Mouse (Mus musculus) kidney, embryonic 14.5 days (tissue): ENCODE results near the gene Gpr158. TPM values are rescaled to one million over a fixed set of nuclear protein-coding genes. Genes with fewer than 3 reads are reported as not detected.
"Not testable (repeated sequence)": the region's sequence is repeated elsewhere in the genome, so short reads cannot be mapped to it uniquely, and the experiment has no call there.

Experiments
- ATAC-seq: fragments of 200-750 bp; cut with Nextera tagmentation; 2 replicates; pipeline ENCODE4 v1.8.0; 2017; ENCODE audit warnings: moderate number of reproducible peaks, mild to moderate bottlenecking, moderate TSS enrichment, moderate library complexity; ENCODE audit not compliant: low FRiP score, low TSS enrichment
- H3K27ac ChIP-seq: fragments of 300-500 bp; sonication (generic); 2 replicates; pipeline ENCODE4 v1.5.1; 2014; ENCODE audit warnings: low read depth, mild to moderate bottlenecking, low read length, moderate library complexity, mixed read lengths
- H3K27me3 ChIP-seq: fragments of 300-500 bp; sonication (generic); 2 replicates; pipeline ENCODE4 v1.6.1; 2014; ENCODE audit warnings: mild to moderate bottlenecking, low read length; ENCODE audit not compliant: control insufficient read depth, insufficient read depth
- H3K36me3 ChIP-seq: fragments of 300-500 bp; sonication (generic); 2 replicates; pipeline ENCODE4 v1.6.1; 2014; ENCODE audit warnings: low read length, mixed read lengths; ENCODE audit not compliant: control insufficient read depth, insufficient read depth
- H3K4me1 ChIP-seq: fragments of 300-500 bp; sonication (generic); 2 replicates; pipeline ENCODE4 v1.6.1; 2014; ENCODE audit warnings: low read length, mixed read lengths; ENCODE audit not compliant: control insufficient read depth, insufficient read depth
- H3K4me2 ChIP-seq: fragments of 300-500 bp; sonication (generic); replicated peaks from 2 replicates; pipeline ENCODE4 v1.6.1; 2014; ENCODE audit warnings: low read depth, mild to moderate bottlenecking, low read length
- H3K4me3 ChIP-seq: fragments of 300-500 bp; sonication (generic); 2 replicates; pipeline ENCODE4 v1.5.1; 2014; ENCODE audit warnings: mild to moderate bottlenecking, low read length
- H3K9ac ChIP-seq: fragments of 300-500 bp; sonication (generic); 2 replicates; pipeline ENCODE4 v1.6.1; 2014; ENCODE audit warnings: low read depth, mild to moderate bottlenecking, low read length, moderate library complexity
- H3K9me3 ChIP-seq: fragments of 300-500 bp; sonication (generic); 2 replicates; pipeline ENCODE4 v1.6.1; 2016; ENCODE audit warnings: low read length; ENCODE audit not compliant: control insufficient read depth
- WGBS: fragments of 180-500 bp; shearing (Covaris S2); extraction: QIAGEN DNeasy Blood & Tissue Kit; methylation state at CpG from one replicate; pipeline ENCODE4 v1.1.7; 2014; 5-methylcytosine and 5-hydroxymethylcytosine counted together
- polyA plus RNA-seq: library from polyadenylated mRNA; unstranded; fragments of >200 nt; fragmentation: Nextera tagmentation; extraction: Ambion mirVana; gene quantifications from 2 replicates; pipeline ENCODE4 v1.2.1, GENCODE M21; 2014

Gene Gpr158
- polyA plus RNA-seq, 1 experiment from 2014 or later: not detected

- WGBS: 82% methylated on average over 3 of the region's 3 CpGs
Measured at GRCm38 (mm10) chr2:21405617-21406016, 38.3 kb downstream of the Gpr158 start.

DNA sequence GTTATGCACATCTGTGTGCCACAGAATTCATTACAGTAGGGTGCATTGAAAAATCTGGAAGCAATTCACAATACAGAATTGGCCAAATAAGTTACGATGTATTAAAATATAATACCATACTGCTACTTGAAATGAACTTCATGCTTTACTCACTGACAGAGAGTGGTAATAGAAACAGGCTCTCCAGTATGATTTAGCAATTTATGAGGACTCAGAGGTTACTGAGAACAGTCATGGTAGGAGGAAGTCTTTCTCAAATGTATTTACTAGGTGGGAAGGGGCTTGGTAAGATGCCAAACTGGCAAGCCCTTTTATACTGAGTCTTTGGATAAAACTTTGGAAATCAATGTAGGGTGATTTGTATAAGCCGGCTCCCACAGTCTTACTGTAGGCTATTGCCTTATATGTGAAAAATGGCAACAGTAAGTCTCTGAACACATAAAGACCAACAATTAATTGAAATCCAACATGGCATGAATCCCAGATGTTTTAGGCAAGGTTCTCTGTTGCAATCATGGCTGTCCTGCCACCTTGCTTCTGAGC, 40.2 kb downstream of the Gpr158 start:
- H3K27me3 ChIP-seq: no peaks in the 10 kb centered on the region
- H3K4me3 ChIP-seq: no peak overlapping the region
- 89% methylated on average over 2 of the region's 2 CpGs for WGBS
- H3K4me1 ChIP-seq: no peaks in the 10 kb centered on the region
- no peak overlapping the region for H3K9ac ChIP-seq
- H3K9me3 ChIP-seq: no peaks in the 10 kb centered on the region
- no peaks in the 10 kb centered on the region for H3K36me3 ChIP-seq
- H3K27ac ChIP-seq: no peak overlapping the region
- ATAC-seq: no peak
- no peak overlapping the region for H3K4me2 ChIP-seq

More at GRCm38 (mm10) chr2:21405617-21406016, 38.3 kb downstream of the Gpr158 start:
- Histone ChIP-seq H3K27me3 (no peaks in the 10 kb centered on the region), H3K9me3 (no peaks in the 10 kb centered on the region), H3K4me2 (no peak overlapping the region), H3K4me1 (no peaks in the 10 kb centered on the region), H3K27ac (no peak overlapping the region), H3K4me3 (no peak overlapping the region), H3K36me3 (no peaks in the 10 kb centered on the region), H3K9ac (no peak overlapping the region)
- no peak for ATAC-seq

- H3K4me3 ChIP-seq: no peak overlapping the region
- H3K27ac ChIP-seq: no peak overlapping the region
- WGBS: 84% methylated on average over 3 of the region's 3 CpGs
- H3K9ac ChIP-seq: no peak overlapping the region
- H3K9me3 ChIP-seq: no peaks in the 10 kb centered on the region
- no peaks in the 10 kb centered on the region for H3K36me3 ChIP-seq
- H3K27me3 ChIP-seq: no peaks in the 10 kb centered on the region
- no peak for ATAC-seq
- H3K4me2 ChIP-seq: no peak overlapping the region
- no peaks in the 10 kb centered on the region for H3K4me1 ChIP-seq
Measured at GRCm38 (mm10) chr2:21408821-21409220, 41.5 kb downstream of the Gpr158 start.

DNA sequence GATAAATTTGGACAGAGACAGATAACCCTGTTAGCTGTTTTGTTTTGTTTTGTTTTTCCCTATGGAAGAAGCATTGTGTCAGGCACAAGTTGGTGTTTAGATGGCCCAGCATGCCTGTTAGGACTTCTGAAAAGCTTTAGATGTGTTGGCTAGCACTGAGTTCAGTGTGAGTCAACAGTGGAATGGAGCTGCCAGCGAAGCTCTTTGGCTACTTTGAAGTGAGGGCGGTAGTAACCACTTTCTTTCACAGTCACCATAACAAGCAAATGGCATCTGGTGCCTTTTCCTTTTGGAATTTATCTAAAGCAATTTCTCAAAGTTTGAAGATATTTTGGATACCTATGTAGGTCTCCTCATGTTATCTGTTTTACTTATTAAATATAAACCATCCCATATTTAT, 62.9 kb downstream of the Gpr158 start:
- H3K9me3 ChIP-seq: no peaks in the 10 kb centered on the region
- H3K27me3 ChIP-seq: no peaks in the 10 kb centered on the region
- 77% methylated on average over 2 of the region's 2 CpGs for WGBS
- H3K36me3 ChIP-seq: no peaks in the 10 kb centered on the region
- ATAC-seq: no peak
- H3K4me2 ChIP-seq: no peak overlapping the region
- H3K27ac ChIP-seq: no peak overlapping the region
- H3K4me1 ChIP-seq: no peaks in the 10 kb centered on the region
- H3K9ac ChIP-seq: no peak overlapping the region
- H3K4me3 ChIP-seq: no peak overlapping the region

- Histone ChIP-seq H3K9me3 (no peaks in the 10 kb centered on the region), H3K27me3 (no peaks in the 10 kb centered on the region), H3K4me1 (no peaks in the 10 kb centered on the region), H3K36me3 (no peaks in the 10 kb centered on the region), H3K4me2 (no peak overlapping the region), H3K27ac (no peak overlapping the region), H3K9ac (no peak overlapping the region), H3K4me3 (no peak overlapping the region)
- no peak for ATAC-seq
- WGBS: 79% methylated on average over 6 of the region's 6 CpGs
Measured at GRCm38 (mm10) chr2:21431182-21431581, 63.8 kb downstream of the Gpr158 start.

DNA sequence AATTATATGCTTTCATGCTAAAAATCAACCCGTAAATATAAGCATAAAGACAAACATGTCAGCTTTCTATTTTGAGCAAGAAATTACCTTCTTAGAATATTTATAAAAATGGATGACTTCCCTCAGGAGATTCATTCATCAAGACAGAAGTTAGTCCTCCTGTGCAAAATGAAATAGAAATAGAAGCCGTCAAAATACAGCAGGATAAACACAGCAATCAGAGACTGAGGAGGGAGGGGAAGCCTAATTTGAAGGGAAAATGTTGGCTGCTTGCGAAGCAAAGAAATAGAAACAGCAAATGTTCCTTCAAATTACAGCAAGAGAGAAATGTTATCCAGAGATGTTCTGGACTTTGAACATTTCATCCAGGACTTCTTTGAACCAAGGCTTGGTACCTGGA, 72.3 kb downstream of the Gpr158 start:
- Histone ChIP-seq H3K9me3 (no peaks in the 10 kb centered on the region), H3K4me2 (no peak overlapping the region), H3K4me1 (no peaks in the 10 kb centered on the region), H3K4me3 (no peak overlapping the region), H3K27me3 (no peaks in the 10 kb centered on the region), H3K27ac (no peak overlapping the region), H3K9ac (no peak overlapping the region), H3K36me3 (no peaks in the 10 kb centered on the region)
- WGBS: 86% methylated on average over 3 of the region's 3 CpGs
- no peak for ATAC-seq

DNA sequence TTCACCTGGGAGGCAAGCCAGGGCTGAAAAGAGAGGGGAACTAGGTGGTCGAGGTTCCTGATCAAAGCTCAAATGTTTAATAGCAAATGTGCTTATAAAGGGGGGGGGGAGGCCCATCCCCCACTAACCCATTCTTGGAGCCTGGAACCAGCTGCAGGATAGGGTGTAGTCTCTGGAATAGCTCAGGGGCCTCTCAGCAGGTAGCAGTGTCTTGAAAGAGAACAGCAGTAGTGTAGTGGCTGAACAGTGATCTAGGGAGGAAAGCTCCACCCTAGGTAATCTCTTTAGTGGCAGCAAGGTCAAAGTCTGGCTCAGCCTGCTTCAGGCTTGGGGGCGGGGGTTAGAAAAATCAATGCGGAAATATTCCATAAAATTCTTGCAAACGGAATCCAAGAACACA, 93.3 kb downstream of the Gpr158 start:
- not testable (repeated sequence) for H3K36me3 ChIP-seq, H3K9me3 ChIP-seq, H3K9ac ChIP-seq, H3K27me3 ChIP-seq, H3K4me3 ChIP-seq, H3K27ac ChIP-seq, H3K4me2 ChIP-seq, ATAC-seq, H3K4me1 ChIP-seq
- WGBS: 83% methylated on average over 4 of the region's 4 CpGs

- Histone ChIP-seq H3K9ac (no peak overlapping the region), H3K4me1 (no peaks in the 10 kb centered on the region), H3K4me2 (no peak overlapping the region), H3K27ac (no peak overlapping the region), H3K4me3 (no peak overlapping the region), H3K9me3 (no peaks in the 10 kb centered on the region), H3K27me3 (no peaks in the 10 kb centered on the region), H3K36me3 (no peaks in the 10 kb centered on the region)
- no peak for ATAC-seq
- WGBS: 90% methylated on average over 2 of the region's 2 CpGs
Measured at GRCm38 (mm10) chr2:21474957-21475356, 107.6 kb downstream of the Gpr158 start.

- 85% methylated on average over 3 of the region's 3 CpGs for WGBS
- no peaks in the 10 kb centered on the region for H3K4me1 ChIP-seq
- H3K27me3 ChIP-seq: no peaks in the 10 kb centered on the region
- ATAC-seq: no peak
- no peak overlapping the region for H3K4me2 ChIP-seq
- H3K36me3 ChIP-seq: no peaks in the 10 kb centered on the region
- no peak overlapping the region for H3K27ac ChIP-seq
- H3K4me3 ChIP-seq: no peak overlapping the region
- H3K9me3 ChIP-seq: no peaks in the 10 kb centered on the region
- no peak overlapping the region for H3K9ac ChIP-seq
Measured at GRCm38 (mm10) chr2:21496881-21497280, 129.5 kb downstream of the Gpr158 start.
